Mouse (Mus musculus) testis, adult 2 months (tissue): Measurements from ENCODE around the gene Aldh1a2. TPM values are rescaled to one million over a fixed set of nuclear protein-coding genes. Genes with fewer than 3 reads are reported as not detected.

Experiments used
- H3K27ac ChIP-seq: fragments of 200-500 bp; 2 replicates; pipeline ENCODE4 v1.5.1; 2012; ENCODE audit warnings: low read depth, low read length; ENCODE audit not compliant: control insufficient read depth, insufficient read depth
- H3K27me3 ChIP-seq: fragments of 200-500 bp; 2 replicates; pipeline ENCODE4 v1.6.1; 2012; ENCODE audit warnings: mild to moderate bottlenecking, low read length, moderate library complexity; ENCODE audit not compliant: control insufficient read depth, insufficient read depth
- H3K36me3 ChIP-seq: fragments of 200-500 bp; 2 replicates; pipeline ENCODE4 v1.6.1; 2012; ENCODE audit warnings: mild to moderate bottlenecking, low read length; ENCODE audit not compliant: control insufficient read depth, insufficient read depth
- H3K4me1 ChIP-seq: fragments of 200-500 bp; 2 replicates; pipeline ENCODE4 v1.6.1; 2012; ENCODE audit warnings: low read length; ENCODE audit not compliant: control insufficient read depth, insufficient read depth
- H3K4me3 ChIP-seq: fragments of 200-500 bp; 2 replicates; pipeline ENCODE4 v1.5.1; 2012; ENCODE audit warnings: low read depth, mild to moderate bottlenecking, low read length, moderate library complexity, mixed read lengths; ENCODE audit not compliant: control insufficient read depth
- CTCF ChIP-seq: fragments of 200-500 bp; IDR thresholded peaks from 2 replicates; pipeline ENCODE4 v1.5.1; 2012; ENCODE audit warnings: low read depth, mild to moderate bottlenecking, inconsistent platforms, low read length, moderate library complexity; ENCODE audit not compliant: control insufficient read depth, insufficient read depth, insufficient replicate concordance
- POLR2A ChIP-seq: fragments of 200-500 bp; IDR thresholded peaks from 2 replicates; pipeline ENCODE4 v1.6.1; 2012; ENCODE audit warnings: low read depth, mild to moderate bottlenecking, inconsistent platforms, low read length, moderate library complexity; ENCODE audit not compliant: control insufficient read depth
- polyA plus RNA-seq: library from polyadenylated mRNA; depleted of rRNA; stranded (reverse); fragments of >200 nt; gene quantifications from 2 replicates; pipeline ENCODE4 v1.2.3, GENCODE M21; 2012

The Aldh1a2 gene
- polyA plus RNA-seq, 1 experiment: 62.3 TPM

- H3K27ac ChIP-seq: no peak overlapping the region
- TF ChIP-seq POLR2A: no peak
- no peak for TF ChIP-seq CTCF
- H3K36me3 ChIP-seq: no peaks in the 10 kb centered on the region
- H3K4me1 ChIP-seq: no peaks in the 10 kb centered on the region
- no peaks in the 10 kb centered on the region for H3K27me3 ChIP-seq
- H3K4me3 ChIP-seq: no peak overlapping the region
These were observed 16.8 kb upstream of the Aldh1a2 start for GRCm38 (mm10) chr9:71198826-71199225.

- TF ChIP-seq POLR2A (no peak), CTCF (no peak)
- Histone ChIP-seq H3K4me1 (no peaks in the 10 kb centered on the region), H3K27me3 (no peaks in the 10 kb centered on the region), H3K4me3 (no peak overlapping the region), H3K27ac (no peak overlapping the region), H3K36me3 (no peaks in the 10 kb centered on the region)
These were observed 13.3 kb upstream of the Aldh1a2 start for GRCm38 (mm10) chr9:71202265-71202664.

DNA sequence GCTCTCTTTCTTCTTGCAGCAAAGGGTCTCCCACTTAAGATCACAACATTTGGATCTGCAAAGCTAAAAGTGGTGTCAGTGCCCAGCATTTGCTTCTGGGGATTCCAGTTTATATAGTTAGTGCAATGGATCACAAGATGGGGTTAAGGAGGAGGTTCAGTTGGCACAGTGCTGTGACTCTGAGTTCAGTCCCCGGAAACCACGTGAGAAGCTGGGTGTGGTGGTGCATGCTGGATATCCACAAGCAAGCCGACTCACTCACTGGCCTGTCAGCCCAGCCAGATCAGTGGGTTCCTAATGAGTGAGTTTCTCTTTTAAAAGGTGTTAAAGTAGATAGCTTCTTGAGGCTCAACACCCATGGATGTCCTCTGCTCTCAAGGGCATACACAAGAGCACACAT is 6.3 kb upstream of the Aldh1a2 start:
- Histone ChIP-seq H3K27me3 (no peaks in the 10 kb centered on the region), H3K4me1 (no peaks in the 10 kb centered on the region), H3K4me3 (no peak overlapping the region), H3K27ac (no peak overlapping the region), H3K36me3 (no peaks in the 10 kb centered on the region)
- no peak for TF ChIP-seq CTCF
- no peak for TF ChIP-seq POLR2A

- Histone ChIP-seq H3K4me1 (no peaks in the 10 kb centered on the region; the same call in 1 of the 2 replicates), H3K36me3 (no peaks in the 10 kb centered on the region), H3K4me3 (no peak overlapping the region), H3K27ac (no peak overlapping the region), H3K27me3 (no peaks in the 10 kb centered on the region)
- peak; percentile 38; the same call in 1 of the 2 replicates for TF ChIP-seq CTCF
- TF ChIP-seq POLR2A: no peak
These were observed 4.7 kb upstream of the Aldh1a2 start for GRCm38 (mm10) chr9:71210870-71211269.

- Histone ChIP-seq H3K4me3 (peak overlapping the region; percentile 3; the same call in 1 of the 2 replicates), H3K36me3 (no peaks in the 10 kb centered on the region), H3K27me3 (no peaks in the 10 kb centered on the region), H3K4me1 (peaks cover 7% of the 10 kb centered on the region), H3K27ac (no peak overlapping the region)
- TF ChIP-seq POLR2A: no peak
- no peak for TF ChIP-seq CTCF
These were observed 2.0 kb upstream of the Aldh1a2 start for GRCm38 (mm10) chr9:71213636-71214035.

DNA sequence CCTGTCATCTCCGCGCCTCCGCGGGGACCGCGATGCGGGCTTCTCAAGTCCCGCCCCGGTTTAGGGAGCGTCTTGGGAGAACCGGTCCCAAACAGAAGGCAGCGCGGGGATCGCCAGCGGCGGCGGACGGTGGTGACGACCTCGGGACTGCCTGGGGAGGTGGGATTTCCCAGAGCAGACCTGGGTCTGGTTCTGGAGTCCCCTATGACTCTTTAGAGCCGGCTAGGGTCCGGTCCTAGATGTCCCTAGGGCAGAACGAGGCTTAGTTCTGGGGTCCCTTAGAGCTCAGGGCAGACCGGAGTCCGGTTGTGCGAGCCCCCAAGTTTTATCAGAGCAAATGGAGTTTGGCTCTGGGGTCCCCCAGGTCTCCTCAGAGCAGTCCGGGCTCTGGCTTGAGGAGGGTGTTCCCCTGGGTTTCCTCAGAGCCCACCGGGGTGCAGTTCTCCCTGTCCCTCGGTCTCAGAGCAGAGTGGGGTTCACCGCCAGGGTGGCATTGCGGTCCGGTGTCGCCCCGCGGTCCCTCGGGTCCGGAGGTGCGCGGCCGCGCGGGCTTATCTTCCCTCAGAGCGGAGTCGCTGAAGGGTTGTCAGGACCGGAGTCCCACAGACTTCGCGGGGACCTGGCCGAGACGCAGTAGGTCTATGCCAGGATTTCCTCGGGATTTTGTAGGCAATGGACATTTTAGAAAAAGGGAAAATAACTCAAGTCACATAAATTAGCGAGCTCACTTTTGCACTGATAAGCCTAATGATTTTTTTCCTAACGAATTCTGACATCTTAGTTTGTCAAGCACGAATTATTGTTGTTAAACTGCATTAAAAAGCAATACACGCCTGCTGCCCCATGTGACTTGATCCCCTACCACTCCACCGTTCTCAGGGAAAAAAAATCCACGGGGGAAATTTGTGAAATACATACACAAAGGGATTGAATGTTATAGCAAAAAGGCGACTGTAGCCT is 727 bp downstream of the Aldh1a2 start:
- Histone ChIP-seq H3K4me3 (peak overlapping the region; percentile 96), H3K4me1 (peaks cover 7% of the 10 kb centered on the region), H3K27ac (peak overlapping the region; percentile 99), H3K27me3 (no peaks in the 10 kb centered on the region), H3K36me3 (no peaks in the 10 kb centered on the region)
- TF ChIP-seq POLR2A: no peak
- no peak for TF ChIP-seq CTCF

DNA sequence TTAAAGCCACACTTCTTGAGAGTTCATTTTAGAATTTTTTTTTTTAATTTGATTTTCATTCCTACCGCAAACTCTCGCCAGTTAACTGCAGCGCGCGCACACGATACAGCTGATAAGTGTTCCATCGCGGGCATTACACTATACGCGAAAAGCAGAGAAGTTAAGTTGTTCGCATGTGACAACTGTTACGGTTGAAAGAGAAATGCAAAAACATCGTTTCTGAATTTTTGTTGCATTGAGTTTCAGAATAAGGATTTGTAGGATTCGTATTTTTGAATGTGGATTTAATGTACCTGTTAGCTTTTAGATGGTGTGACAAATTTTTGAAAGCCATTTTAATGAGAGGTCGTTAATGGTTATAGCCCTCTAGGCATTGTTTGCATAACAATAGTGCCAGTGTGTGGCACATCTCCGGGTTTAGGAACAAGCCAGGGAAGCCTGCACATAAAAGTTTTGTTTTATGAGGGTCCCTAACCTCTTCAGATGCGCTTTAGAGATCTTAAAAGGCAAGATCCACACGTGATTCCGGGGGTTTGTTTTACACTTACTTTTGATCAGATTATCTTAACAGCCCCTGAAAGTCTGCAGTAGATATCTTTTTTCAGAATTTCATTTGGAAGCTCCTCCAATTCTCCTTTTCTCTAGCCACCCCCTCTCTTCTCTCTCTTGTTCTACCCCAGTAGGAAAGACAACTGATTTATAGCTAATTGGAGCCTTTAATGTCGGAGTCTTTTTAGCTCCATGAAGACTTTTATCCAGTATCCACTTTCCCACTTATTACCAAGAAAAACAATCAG is 1.6 kb downstream of the Aldh1a2 start:
- H3K4me3 ChIP-seq: peak overlapping the region; percentile 96
- H3K36me3 ChIP-seq: no peaks in the 10 kb centered on the region
- H3K4me1 ChIP-seq: peaks cover 7% of the 10 kb centered on the region
- H3K27ac ChIP-seq: no peak overlapping the region
- H3K27me3 ChIP-seq: no peaks in the 10 kb centered on the region
- TF ChIP-seq CTCF (no peak), POLR2A (no peak)
